Mouse (Mus musculus) heart, postnatal 4 days (tissue): ENCODE measurements around the gene Mllt10. TPM values are rescaled to one million over a fixed set of nuclear protein-coding genes. Genes with fewer than 3 reads are reported as not detected.

Source experiments
- DNase-seq: peaks from one replicate; pipeline ENCODE4 v3.0.0; 2021
- microRNA-seq, 2 experiments: library from miRNA; unstranded; fragments of <30 nt; microRNA quantifications; one replicate each; pipeline ENCODE4 v1.2.0; 2021 to 2022
- total RNA-seq, 2 experiments: library from RNA; stranded (reverse); gene quantifications; 2 replicates each; pipeline ENCODE4 v1.2.3; 2021

Gene Mllt10
- total RNA-seq, 2 experiments from 2014 or later: 41.5 to 44.3 TPM

DNA sequence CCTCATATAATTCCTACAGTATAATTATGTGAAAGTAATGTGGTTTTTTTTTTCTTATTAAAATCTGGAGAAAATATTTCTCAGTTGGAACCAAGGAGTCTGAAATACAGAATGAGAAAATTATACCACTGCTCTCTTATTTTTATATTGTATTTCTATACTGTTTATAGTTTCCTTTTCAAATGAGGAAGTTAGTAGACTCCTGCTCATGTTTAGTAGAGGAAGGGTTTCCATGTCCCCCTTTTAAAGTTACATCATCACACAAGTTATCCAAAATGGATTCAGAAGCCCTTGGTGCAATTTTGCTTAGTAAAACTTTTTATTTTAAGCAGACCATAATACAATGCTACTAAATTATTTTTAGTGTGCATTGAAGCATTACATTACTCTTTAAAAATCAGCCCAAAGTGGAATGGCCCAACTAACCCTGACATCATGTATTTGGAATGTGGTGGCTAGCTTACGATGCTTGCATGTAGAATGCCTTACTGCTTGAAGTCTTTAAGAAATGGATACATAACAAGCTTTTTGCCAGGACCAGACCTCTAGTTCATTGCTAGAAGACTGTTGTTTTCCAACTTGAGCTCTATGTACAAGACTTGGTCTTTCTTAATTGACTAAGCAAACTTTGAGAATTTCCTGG is 146.9 kb downstream of the Mllt10 start:
- DNase-seq: no peak

DNA sequence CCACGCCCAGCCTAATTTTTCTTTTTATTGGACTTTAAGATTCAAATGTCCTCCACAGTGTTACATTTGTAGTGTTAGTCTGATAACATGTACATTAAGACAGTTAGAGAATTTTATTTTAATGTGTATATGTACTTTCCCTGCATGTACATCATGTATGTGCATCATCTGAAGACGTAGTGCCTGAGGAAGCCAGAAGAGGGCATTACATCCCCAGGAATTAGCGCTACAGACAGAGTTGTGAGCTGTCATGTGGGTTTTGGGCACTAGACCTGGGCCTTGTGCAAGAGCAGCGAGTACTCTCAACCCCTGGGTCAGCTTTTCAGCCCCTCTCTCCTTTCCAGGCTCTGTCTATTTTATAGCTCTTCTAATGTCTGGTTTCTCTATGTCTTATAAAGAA is 147.9 kb downstream of the Mllt10 start:
- no peak for DNase-seq

DNA sequence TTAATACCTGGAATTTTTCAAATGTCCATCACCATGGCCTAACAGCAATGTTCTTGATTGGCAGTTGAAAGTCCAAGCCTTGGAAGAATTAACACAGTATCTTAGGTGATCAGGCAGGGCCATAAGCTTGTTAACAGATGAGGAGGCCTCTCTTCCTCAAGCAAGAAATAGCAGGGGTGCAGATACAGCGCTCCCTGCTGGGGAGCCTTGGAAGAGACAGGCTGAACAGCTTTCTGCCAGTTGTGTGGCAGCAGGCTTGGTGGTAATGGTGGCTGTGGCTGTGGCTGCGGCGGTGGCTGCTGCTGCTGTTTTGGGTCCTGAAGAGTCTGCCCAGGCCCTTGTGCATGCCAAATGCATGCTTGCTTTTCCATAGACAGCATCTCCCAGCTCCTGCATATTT is 150.1 kb downstream of the Mllt10 start:
- peak; percentile 77 for DNase-seq

DNA sequence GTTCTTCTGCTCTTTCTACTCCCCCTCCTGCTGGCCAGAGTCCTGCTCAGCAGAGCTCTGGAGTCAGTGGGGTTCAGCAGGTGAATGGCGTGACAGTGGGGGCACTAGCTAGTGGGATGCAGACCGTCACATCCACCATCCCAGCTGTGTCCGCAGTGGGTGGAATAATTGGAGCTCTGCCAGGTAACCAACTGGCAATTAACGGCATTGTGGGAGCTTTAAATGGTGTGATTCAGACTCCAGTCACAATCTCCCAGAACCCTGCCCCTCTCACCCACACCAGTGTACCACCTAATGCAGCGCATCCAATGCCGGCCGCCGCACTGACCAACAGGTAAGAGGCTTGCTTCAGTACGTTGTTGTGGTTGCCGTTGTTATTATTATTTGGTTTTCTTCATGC is 151.8 kb downstream of the Mllt10 start:
- DNase-seq: no peak

DNA sequence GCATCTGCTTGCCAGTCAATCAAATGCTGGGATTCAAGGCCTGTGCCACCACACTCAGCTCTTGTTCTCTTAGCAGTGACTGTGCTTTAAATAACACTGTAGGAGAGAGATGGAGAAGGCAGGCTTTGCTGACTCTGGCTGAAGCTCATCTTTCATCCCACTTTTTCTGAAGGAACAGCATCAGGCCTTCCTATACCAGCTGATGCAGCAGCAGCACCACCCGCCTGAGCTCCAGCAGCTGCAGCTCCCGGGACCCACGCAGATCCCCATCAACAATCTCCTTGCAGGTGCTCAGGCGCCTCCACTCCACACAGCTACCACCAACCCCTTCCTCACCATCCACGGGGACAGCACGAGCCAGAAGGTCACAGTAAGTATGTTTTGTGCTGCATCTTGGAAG is 153.5 kb downstream of the Mllt10 start:
- no peak for DNase-seq

DNA sequence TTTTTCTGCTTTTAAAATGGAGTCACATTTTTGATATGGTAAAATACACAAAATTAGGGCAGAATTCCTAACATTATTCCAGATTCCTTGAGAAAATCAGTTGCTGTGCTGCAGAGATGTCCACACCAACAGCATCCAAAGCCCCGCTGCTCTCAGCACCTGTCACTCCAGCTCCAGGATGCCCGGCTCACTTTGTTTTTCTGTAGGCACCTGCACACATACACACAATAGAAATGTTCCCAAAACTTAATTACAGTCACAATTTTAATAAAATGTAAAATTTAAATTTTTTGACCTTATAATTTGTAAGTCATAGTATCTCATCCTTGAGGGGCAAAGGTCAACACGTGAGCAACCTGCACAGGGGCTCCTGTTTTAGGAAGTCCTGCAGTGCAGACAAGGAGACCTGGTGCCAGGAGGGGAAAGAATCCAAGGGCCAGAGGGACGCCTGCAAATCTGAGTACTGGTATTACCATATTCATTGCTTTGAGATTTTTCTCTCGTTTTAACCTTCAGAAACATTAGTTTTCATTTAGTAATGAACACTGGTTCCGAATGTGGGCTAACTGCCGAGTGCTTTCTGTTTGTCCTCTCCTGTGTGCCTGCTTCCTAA is 154.3 kb downstream of the Mllt10 start:
- DNase-seq: no peak

DNA sequence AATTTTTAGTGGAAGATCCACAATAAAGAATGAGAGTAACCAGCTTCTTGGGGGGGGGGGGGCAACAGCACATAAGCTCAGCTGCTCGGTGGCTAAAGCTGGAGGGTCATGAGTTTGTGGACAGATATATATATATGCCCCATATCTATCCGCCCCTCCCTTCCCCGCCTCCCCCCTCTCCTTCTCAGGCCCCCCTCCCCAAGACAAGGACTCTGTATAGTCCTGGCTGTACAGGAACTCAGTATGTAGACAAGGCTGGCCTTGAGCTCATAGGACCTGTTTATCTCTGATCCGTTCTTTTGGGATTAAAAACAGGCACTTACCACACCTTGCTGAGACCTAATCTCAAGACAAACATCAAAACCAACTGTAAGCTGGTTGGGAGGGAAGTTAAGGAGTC is 154.9 kb downstream of the Mllt10 start:
- no peak for DNase-seq

DNA sequence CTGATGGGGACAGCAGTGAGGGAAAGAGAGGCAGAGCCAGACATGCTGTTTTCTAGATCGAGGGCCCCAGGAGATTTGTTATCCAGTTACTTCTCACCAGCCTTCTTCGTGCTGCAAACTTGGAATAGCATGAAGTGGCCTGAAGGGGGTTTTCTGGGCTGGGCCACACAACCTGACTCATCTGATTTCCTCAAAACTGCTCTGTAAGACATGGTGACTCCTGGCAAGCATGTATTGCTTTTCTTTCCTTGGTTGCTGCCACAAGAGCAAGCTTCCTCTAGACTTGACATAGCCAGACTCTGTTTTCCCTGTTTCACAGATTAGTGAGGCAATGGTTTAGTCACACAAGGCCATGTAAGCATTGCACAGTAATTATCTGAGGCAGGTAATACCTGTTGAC is 159.0 kb downstream of the Mllt10 start:
- DNase-seq: no peak

DNA sequence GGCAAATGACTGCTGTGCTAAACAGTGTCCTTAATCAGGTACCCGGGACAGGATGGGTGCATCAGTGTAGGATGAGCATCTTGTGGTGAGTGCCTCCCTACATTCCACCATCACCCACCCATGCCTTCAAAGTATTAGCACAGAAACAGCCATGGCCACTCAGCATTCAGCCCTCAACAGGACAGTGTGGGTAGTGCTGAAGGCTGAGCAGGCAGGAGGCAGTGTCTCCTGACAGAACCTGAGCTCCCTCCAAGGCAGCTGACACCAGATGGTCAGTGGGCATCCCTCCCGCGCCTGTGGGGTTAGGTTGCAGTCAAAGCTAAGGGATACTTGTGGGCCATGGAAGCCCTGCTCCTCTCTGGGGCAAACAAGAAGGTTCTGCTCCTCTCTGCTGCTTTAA is 162.8 kb downstream of the Mllt10 start:
- DNase-seq: peak; percentile 25

DNA sequence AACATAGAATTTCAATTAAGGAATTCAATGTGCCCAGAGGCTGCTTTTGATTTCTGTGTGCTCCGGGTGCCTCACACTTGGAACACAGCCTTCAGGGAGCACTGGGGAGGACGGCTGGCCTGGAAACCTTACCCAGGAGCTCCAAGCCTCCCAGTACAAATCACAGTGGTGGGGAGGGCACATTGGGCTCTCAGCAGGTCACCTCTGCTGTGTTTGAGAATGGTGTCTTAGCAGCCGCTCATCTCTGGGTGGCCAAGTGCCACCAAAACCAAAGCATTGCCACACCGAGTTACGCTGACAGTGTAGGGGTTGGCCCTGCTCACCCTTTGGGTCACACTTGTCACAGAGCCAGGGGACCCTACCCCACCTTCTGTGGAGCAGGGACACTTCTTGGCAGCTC is 163.5 kb downstream of the Mllt10 start:
- DNase-seq: no peak

DNA sequence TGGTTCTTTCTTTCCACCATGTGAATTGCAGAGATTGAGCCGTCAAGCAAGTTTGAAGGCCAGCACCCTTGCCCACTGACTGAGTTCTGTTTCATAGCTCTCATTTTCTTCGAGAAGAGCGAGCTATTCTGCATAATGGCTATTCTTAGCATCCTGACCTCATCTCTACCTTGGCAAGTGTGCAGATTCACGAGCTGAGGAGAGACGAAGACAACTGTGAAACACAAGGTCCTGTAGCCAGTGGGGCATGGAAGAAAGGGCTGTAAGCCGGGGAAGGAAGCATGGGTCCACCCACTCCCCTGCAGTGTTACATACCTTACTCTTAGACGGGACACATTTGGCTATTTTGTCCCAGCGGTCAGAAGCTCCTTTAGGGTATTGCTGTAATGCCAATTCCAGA is 164.1 kb downstream of the Mllt10 start:
- peak; percentile 28 for DNase-seq

DNA sequence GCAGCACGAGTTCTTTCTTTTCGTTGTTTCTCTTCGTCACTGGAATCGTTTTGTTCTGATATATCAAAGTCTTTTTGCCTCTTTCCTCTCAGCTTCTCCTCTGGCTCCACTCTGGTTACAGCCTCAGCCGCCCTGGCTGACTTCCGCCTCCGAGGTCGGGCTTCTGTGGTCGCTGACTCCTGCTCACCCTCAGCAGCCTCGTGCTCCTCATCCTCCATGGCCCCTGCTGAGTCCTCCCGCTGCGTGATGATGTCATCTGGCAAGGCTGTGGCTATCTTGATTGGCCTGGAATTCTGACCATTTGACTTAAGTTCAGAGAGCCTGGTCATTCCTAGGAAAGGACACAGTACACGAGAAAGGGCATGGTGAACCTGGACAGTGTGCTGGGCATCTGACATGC is 164.5 kb downstream of the Mllt10 start:
- peak; percentile 18 for DNase-seq

DNA sequence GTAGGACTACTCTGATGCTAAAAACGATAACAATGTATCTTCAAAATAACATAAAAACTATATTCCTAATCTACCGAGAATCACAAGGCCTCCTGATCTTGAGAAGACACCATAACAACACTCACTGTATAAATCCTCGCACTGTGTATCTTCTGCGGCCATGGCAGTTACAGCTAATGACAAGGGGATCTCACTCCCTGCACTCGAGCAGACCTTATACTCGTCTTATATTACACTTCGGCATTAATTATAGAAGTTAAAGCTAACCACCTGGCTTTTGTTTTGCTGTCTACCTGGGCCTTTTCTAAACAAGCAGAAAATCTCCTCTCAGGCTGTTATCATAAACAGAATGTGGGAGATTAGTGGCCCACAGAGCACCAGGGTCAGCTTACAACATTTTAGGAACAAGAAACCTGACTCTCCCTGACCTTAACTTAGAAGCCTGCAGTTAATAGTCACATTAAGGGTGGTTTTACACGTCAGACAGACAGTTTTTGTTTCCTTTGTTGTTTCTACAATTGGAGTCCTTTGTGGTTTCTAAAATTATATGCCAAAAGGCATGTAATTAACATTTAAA is 173.5 kb downstream of the Mllt10 start:
- DNase-seq: no peak

DNA sequence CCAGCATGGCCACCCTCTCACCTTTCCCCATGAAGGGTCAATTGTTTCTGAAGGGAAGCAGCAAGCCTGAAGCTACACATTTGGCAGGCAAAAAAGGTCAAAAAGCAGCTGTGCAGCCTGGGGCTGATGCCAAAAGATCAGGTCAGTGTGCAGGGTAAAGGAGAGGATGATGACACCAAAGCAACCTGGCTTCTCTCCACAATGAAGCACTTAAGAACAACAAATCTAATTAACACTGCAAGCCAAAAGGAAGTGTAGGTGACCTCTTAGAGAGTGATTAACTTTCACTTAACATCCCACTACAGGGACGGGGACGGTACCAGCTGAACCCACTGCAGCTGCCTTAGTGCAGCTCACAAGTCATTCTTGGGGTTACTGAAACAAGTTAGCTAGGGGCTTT is 174.2 kb downstream of the Mllt10 start:
- peak; percentile 57 for DNase-seq

DNA sequence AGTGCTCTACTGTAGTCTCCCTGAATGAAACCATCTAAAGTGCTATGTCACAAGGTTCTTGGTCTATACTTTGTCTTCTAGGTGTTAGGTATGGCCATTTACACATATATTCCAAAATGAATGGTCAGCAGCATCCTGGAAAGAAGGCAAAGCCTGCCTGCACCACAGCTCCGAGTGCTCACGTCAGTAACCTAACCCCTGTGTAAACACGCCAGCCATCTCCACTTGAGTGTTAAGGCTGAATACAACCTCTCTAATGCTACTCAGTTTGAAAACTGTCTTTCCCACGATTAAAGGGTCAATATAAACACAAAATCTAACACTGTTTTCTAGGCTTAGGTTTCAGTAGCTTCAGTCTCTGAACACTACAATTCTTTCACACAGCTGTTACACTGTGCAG is 176.1 kb downstream of the Mllt10 start:
- no peak for DNase-seq

DNA sequence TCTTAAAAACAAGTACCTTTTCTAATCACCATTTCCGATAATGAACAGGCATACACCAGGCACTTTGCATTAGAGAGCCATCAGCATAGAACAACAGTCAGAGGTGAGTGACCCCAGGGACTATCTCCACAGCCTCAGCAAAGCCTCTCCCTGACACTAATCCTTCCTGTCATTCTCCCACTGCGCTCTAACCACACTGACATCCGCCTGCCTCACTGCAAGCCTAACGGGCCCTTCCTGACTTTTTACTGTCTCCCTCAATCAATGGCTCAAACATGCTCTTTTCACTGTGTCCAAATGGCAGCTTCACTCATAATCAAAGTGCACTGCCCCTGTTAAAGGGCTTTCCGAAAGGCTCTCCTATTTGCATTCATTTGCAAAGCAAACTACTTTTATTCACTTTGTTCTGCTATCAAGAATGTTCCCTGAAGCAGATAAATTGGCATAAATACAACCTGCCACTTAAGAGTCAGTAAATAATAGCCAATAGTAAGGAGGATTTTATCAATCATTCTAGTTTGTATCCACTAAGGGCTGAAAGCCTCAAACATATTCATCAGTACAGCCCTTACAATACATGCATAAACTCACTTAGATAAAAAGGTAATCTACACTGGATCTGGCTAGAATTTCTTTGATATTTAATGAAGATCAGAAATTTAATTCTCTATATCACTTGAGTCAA is 178.0 kb downstream of the Mllt10 start:
- no peak for DNase-seq

DNA sequence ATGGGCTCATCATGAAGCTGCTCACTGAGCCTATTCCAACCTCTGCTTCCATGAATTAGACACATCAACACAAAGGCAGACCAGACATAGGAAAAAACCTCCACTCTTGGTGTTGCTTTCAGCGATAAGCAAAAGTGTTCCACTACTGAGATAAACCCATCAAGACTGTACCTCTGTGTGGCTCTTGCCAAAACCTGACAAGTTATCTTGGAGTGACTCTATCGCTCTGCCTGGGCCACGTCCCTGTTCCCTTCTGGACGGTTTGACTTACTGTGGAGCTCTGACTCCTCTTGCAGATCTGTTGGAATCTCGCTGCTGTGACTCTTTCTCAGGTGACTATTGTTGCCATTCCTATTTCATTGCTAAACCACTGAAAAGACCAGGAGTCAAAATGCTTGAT is 180.5 kb downstream of the Mllt10 start:
- no peak for DNase-seq

DNA sequence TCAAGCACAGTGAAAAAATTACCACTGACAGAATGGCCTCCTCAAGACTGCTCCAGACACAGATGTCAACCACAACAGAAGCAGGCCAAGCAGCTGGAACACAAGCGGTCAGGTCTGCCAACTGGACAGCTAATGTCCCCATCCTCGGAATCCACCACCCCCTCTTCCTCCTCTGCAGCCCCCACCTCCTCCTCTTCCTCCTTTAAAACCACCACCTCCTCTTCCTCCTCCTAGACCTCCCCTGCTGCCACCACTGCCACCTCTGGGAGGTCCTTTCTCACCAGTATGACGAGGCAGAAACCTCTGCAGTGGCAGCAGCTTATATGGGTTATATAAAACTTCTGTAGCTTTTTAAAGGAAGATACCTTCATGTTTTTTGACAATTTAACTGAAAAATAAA is 194.2 kb downstream of the Mllt10 start:
- DNase-seq: no peak

Small RNA genes within 50 kb of the gene (microRNA-seq; reads per million reads assigned to microRNA genes)
- 0 reads per million in 2 experiments for gene Gm23638
- gene Mir7655: 1.0 to 9.4 reads per million in 2 experiments

Other genes with a start within 250 kb of the Mllt10 start
- gene H2al2a, start 58.3 kb upstream of the Mllt10 start, total RNA-seq: not detected
- gene A930004D18Rik, start 17.5 kb upstream of the Mllt10 start, total RNA-seq: 1 to 10 TPM; 4.7 to 5.0 TPM
- 1 to 10 TPM; 6.3 to 7.2 TPM for gene Skida1, start 6.2 kb upstream of the Mllt10 start, total RNA-seq